Mouse (Mus musculus) CD8-positive naive resting alpha-beta T cell, adult 2 months (primary cell): ENCODE data around the gene Olfr159.
"Not testable (repeated sequence)": the region's sequence is repeated elsewhere in the genome, so short reads cannot be mapped to it uniquely, and the experiment has no call there.

Experiments
- DNase-seq, 2 experiments: peaks; one replicate each; pipeline ENCODE4 v3.0.0; 2022; ENCODE audit warnings: low read depth in 2 of 2, low spot score in 2 of 2

The Olfr159 gene

DNA sequence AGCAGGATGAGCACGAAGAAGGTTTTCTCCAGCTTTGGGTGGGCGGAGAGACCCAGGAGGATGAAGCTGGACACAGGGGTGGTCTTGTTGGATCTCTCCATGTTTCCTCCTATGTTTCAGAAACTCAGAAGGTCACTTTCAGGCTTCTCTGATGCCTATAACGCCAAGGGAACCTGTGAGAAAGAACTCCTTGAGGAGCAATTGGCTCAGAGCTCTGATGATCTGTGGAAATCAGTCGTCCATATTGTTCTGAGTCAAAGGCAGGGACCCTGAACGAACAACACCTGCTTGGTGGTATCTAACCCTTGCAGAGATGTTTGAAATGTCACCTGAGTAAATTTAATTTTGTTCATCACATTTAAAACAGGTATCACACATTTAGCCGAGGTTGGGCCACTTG is at the start of gene Olfr159:
Gene Olfr159, minus strand, starts transcription at position 101 of the 400 bp plus-strand sequence.
- DNase-seq = no peak

DNA sequence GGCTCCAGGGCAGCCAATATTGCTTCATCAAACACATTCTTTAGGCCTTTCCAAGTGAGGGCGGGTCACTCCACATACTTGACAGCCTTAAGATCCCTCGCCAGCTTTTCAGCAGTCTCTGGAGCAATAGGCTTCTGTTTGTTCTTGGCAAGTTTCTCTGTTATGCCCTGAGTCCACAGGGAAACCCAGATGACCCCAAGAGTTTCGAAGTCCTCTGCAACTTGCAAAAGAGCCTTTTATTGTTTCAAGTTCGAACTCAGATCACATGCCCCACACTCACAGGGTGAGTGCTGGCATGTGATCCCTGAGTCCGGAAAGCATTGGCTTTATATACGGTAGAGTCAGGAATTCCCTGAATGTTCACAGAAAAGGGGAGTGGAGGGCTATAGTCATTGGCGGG is 28.1 kb upstream of the Olfr159 start:
- DNase-seq = no peak

DNA sequence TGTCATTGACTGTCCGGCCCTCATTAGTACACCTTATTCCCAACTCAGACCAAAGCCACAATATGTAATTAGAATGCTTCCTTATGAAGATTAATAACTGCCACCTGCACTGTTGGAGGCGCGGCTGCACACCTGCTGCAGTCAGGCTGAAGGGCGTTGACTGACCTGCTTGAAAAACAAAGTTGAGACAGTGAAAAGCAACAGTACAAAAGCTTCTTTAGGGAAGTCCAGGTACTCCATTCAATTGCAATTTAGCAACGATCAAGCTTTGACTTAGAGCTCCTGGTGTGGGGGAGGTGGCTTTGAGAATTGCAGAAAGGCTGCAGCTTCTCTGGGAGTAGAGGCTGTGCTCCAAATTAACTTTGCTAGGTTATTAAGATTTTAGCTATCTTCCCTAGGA is 25.0 kb upstream of the Olfr159 start:
- DNase-seq = not testable (repeated sequence)

DNA sequence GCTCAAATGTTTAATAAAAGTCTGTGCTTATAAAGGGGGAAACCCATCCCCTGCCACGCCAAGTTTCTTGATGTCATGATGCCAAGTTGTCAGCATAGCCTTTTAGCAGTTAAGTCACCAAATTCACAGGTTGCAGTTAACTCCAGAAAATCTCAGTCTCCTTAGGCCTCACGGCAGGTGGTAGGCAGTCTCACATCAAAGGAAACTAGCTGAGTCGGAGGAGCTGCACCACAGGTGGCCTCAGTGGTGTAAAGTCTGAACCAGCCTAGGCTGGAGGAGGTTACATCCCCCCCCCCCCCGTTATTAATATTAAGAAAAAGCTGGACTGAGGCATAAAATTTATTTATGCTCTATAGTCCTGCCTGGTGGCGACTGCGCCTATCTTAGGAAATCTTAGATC is 24.5 kb upstream of the Olfr159 start:
- DNase-seq = no peak

DNA sequence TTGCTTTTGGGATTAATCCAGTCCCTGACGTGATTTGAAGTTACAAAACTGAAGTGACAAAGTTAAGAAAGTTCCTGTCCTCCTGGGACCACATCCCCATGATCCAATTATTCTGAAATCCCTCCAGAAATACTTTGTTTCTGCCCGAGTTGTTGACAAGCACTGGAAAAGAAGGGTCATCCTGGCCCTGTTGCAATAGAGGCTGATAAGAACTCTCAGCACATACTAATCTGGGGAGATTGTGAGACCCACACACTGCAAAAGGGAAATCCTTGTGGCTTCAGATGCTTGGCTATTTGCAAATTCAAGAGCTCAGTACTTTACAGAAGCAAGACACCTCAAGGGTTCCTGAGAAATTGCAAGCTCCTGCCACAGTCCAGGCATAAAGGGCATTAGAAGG is 1.5 kb upstream of the Olfr159 start:
- no peak for DNase-seq

DNA sequence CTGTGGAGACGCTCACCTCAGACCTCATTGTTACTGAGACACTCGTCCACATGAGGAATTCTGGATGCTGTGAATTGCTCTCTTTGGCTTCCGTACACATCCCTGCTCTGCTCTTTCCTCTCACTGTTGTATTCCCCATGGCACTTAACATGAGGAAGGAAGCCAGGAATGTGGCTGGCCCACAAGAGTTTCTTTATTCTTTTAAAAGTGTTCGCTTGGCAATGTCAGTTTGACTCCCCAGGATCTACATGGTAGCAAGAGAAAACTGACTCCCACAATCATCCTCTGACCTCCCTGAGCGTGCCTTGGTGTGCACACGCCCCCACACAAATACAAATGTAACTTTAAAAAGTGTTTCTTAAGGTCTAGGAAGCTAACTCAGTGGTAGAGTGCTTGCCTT is 817 bp upstream of the Olfr159 start:
- DNase-seq = no peak

DNA sequence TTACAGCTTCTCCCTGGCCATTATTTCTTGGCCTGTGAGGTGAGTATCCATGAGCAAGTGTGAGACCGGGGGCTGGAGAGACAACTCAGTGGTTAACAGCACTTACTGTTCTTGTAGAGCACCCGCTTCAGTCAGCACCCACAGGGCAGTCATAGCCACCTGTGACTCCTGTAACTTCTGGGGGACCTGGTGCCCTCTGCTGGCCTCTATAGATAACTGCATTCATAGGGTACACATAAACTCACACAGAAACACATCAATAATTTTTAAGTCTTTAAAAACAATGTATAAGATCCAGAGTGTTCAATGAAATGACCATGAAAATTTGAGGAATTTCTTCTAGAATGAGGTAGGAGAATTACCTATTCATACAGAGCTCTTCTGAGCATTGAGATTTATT is 1.4 kb downstream of the Olfr159 start:
- no peak for DNase-seq

DNA sequence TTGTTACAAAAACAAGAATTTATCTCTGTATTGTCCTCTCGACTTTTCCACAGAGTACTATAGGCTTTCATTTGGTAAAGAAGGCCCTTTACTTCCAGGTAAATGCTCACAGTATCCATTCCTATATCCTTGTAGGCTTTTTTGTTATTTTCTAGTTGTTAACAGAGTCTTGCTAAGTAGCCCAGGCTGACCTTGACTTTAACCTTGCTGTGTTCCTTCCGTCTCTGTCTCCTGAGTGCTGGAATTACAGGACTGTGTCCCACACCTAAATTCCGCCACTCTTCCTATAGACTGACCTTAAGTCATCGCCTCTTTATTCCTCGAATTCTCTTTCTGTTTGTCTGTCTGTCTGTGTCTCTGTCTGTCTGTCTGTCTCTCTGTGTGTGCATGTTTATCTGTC is 2.5 kb downstream of the Olfr159 start:
- no peak for DNase-seq

DNA sequence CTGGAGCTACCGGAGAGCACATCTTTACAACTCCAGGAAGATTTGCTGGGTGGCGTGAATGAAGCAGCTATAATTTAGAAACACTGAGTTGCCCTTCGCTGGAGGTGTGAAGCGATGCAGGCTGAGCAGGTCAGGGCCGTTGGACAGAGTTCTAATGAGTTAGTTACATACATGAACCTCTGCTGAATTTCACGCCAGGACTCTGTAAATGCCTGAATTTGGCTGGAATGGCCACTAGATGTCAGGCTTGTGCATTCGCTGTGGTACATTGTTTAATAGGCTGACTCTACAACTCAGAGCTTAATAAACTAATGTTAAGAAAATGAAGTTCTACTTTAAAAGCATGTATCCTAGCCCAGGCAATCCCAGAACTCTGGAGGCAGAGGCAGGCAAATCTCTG is 7.4 kb downstream of the Olfr159 start:
- DNase-seq = peak in 1 of 2 experiments; percentile 14

DNA sequence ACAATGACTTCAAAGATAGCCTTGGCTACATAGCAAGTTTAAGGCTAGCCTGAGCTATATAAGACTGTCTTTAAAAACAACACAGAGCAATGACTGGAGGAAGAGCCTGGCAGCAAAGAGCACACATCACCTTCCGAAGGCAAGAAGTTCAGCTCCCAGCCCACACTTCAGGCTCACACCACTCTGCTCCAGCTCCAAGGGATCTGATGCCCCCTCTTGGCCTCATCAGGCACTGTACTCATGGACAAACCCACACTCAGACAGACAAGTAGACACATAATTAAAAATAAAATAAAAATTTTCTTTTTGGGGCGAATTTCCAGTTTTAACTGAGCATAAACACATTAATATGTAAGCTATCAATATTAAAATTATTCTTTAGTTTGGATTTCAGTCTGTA is 9.5 kb downstream of the Olfr159 start:
- DNase-seq = no peak

DNA sequence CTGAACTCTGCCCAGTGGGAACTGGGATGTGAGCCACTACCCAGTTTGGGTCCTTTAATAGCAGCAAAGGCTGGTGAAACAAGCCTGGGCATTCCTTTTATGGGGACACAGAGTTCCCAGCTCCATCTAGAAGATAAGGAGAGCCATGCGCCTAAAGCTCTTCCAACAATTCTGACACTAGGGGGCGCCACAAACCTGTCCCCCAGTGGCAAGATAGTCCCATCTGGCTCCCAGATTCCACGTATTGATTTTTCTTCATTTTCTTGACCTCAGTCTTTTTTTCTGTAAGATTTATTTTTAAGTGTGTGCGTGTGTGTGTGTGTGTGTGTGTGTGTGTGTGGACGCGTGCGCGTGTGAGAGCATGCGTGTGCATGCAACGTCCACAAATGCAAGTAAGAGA is 10.3 kb downstream of the Olfr159 start:
- no peak for DNase-seq

DNA sequence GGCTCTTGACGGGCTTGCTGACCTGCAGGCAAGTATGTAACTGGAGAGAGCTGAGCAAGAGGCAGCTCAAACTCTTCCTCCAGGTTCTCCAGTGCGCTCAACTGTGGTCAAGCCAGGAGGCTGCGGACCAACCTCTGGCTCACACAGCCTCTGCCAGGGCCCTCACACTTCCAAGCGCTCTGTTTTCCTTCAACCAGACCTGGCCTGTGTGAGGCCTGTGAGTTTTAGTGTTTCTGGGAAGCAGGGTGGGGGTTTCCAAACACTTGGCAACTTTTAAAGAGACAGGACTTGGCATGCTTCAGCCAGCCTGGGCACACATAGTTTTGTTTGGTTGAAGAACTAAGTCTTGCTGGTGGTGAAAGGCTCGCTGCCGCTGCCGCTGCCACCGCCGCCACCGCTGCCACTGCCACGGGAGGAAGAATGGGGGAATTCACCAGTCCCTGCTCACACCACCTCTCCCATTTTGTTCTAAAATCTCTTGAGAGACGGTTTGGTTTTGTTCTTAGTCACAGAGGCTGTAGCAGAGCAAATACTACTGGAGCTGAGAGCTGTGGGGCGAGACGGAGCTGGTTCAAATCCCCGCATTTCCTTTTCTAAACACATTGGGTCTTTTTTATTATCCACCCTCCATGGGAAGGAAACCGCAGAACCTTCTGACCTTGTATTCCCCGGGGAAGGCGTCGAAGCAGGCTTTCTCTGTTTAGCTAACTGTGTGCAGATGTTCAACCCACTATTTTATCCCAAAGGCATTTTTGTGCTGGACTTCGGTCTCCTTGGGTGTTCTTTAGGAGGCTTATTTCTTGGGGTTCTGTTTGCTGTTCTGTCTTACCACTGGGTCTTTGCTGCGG is 11.0 kb downstream of the Olfr159 start:
- DNase-seq = no peak

DNA sequence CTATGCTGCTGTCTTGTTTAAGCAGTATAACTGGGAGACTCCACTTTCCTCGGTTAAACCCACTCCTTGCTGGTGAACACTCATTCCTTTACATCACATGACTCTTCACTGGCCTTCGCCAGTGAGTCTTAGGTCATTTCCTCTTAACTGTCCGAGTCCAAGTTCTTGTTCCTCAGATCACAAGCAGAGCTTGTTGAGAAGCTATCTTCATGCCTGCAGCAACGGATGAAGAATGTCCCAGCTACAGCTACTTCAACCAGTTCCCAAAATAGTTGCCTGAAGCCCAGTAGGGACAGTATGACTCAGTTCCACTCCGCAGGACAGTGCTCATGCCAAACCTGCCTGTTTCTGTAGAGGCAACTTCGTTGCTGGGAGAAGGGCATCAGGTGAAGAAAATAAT is 13.6 kb downstream of the Olfr159 start:
- DNase-seq = no peak

DNA sequence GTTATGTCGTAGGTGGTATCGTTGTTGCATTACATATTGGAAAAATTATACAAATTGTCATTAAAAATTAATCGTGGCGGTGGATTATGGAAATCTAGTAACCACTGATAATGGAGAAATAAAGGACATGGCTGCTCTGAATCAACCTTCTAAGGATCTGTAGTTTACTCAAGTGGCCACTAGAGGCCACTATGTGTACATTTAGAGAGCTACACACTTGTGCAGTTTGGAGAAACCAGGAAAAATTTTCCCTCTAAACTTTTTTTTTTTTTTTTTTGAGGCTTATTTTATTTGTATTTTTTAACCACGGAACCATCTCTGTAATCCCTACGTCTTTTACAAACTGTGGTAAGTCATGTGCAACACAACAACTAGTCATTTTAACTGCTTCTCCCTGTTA is 25.6 kb downstream of the Olfr159 start:
- DNase-seq = no peak

DNA sequence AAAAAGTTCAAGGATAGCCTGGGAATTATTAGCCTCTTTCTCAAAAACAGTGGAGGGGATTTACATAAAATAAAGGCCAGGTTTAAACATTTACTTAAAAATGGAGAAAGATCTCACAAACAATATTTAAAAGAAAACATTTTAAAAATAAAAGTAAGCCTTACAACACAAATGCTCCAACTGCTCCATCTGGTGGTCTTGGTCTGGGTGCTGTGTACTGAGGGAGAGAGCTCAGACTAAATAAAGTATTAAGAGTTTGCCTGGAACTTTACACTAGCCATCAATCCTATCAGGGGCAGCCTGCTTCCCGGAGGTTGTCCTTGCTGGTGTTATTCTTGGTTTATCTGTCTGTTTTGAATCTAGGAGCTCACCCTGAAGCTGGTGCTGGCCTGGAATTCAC is 27.7 kb downstream of the Olfr159 start:
- DNase-seq = no peak

DNA sequence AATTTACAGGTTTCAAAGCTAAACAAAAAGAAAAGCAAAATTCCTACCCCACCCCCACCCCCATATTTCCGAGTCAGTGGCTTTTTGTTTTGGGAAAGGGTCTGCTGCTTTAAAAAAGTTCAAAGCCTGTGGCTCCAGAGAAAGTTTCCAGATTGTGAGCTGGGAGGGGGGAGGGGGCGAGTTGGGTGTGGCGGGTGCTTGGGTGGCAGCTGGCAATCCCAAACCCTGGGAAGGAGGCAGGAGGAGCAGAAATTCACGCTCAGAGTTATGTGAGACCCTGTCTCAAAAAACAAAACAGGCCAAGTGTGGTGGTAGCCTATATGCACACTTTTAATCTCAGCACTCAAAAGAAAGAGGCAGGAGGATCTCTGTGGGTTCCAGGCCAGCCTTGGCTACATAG is 28.2 kb downstream of the Olfr159 start:
- no peak for DNase-seq

DNA sequence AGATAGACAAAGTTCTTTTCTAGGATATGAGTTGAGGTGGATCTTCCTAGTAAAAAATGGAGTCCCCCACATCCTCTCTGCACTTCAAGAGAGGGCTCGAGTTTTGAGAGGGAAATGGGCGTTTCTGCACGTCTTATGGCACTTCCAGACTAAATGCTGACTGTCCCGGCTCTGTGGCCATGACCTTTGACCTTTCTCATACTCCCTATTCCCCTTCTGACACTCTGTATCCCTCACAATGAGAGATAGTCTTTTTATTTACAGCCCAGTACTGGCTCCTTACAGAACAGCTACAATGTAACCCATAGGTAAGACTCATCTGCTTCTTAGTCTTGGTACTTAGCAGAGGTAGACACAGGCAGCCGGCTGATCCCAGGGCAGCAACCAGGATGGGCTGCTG is 29.3 kb downstream of the Olfr159 start:
- no peak for DNase-seq

DNA sequence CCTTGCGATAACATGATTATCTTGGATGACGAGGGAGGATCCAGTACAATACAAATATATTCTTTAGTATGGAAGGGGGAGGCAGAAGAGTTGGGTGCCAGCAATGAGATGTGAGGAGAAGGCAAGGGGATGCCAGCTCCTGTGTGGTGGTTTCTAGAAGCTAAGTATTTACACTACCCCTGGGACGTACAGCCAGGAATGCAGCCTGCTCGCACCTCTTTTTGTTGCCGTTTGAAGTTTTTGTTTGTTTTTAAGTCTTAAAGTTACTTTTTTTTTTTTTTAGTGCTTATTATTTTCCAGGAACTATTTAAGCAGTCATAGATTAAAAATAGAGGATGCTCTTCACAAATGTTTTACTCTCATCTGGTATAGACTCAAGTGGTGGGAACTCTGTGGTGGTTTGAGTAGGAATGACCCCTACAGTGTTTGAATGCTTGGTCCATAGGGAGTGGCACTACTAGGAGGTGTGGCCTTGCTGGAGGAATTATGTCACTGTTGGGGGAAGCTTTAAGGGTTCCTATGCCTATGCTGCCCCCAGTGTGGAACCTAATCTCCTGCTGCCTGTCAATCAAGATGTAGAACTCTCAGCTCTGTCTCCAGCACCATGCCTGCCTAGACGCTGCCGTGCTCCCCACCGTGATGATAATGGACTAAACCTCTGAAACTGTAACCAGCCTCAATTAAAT is 31.7 kb downstream of the Olfr159 start:
- DNase-seq = no peak

DNA sequence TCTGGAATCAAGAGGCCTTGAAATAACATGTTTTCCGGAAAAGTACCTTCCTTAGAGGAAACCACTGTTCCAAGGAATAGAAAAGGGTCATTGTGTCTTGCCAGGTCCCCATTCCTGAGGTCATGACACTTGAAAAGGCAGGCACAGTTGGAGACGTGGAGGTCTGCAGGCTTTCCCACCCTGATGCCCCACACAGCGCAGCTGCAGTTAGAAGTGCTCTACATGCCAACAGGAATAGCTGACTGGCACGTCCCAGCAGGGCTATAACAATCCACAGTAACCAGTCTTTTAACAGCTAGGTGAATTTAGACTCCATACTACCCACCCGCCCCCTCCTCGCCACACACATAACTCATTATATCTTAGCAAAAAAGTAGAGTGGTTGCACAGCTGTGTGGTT is 33.7 kb downstream of the Olfr159 start:
- DNase-seq = no peak

DNA sequence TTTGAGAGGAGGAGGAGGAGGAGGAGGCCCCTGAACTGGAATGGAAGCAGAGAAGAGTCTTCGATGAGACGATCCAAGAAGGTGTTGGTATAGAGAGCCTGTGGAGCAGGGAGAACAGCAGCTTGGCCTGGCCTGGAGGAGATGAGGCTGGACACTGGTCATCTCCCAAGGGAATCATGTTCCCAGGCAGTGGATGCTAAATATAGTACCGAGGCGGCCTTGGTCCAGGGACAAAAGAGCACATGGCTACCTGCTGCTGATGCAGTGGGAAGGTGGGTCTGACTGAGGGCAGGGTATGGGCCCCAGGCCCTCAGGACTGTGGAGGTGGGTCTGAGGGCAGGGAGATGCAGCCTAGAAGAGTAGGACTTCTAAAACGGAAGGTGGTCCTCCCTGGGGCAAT is 37.6 kb downstream of the Olfr159 start:
- DNase-seq = no peak

DNA sequence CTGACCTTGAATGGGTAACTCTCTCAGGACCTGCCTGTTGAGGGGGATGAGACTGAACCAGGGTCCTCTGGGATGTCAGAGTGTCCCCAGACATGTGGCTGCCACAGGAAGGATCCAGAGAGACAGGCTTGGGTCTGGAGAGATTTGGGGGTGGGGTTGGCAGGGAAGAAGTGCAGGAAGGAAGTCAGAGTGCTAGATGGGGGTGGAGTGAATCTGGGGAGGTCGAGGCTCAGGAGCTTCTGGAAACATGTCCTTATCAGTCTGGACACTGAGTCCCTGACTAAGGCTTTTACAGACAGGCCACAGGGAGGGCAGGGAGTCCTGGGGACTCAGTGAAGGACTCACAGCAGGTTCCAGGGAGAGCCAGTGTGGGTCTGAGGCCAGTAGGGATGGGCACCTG is 38.6 kb downstream of the Olfr159 start:
- DNase-seq = no peak

DNA sequence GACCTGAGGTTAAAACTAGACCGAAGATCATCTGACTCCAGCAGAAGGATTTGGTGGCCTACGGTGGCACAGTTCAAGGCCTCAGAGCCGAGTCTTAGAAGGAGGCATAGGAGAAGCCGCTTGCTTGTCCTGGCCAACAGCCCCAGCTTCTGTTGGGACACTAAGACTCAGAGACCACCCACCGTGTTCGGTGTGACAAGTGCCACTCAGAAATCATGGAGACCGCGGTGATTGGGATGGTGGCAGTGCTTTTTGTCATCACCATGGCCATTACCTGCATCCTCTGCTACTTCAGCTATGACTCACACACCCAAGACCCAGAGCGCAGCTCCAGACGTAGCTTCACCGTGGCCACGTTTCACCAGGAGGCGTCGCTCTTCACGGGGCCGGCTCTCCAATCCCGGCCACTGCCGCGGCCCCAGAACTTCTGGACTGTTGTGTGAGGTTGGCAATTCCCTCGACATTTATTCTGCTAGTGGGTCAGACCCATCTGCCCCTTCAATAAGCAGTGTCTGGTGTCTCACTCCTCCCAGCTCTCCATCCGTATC is 40.0 kb downstream of the Olfr159 start:
- no peak for DNase-seq
